32 mouse cellular contexts compared by ENCODE assay signal in the genomic region with DNA sequence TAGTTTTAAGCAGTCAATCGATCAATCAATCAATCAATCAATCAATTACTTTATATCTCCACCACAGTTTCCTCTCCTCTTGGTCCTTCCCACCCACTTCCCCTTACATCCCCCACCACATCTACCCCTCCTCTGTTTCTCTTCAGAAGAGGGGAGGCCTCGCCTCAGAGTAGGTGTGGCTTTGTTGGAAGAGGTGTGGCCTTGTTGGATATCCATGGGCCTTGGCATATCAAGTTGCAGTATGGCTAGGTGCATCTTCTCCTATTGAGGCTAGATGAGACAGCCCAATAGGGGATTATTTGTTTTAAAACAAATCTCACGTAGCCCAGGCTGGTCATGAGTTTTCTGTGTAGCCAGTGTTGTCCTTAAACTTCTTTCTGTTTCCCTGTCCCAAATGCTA. TPM values are rescaled to one million over a fixed set of nuclear protein-coding genes. Genes with fewer than 3 reads are reported as not detected.
"Had no signal": no experiment of that assay in that cellular context is flagged by ENCODE, and none has a peak within 500 bp of the region (broad histone marks: within the 10 kb centered on the region; RNA-seq: fewer than 3 reads in every experiment).

No protein-coding gene starts in this region.

- H3K4me3 ChIP-seq: limb, embryonic 10.5 days; limb, embryonic 12.5 days; limb, embryonic 13.5 days; limb, embryonic 15.5 days; liver, embryonic 12.5 days; liver, embryonic 13.5 days; liver, embryonic 15.5 days; lung, embryonic 15.5 days; megakaryocyte, embryonic 14.5 days; midbrain, embryonic 10.5 days; midbrain, embryonic 12.5 days; midbrain, embryonic 13.5 days; midbrain, embryonic 15.5 days; myocyte had no signal

- H3K9me3 ChIP-seq: limb, embryonic 10.5 days; limb, embryonic 12.5 days; limb, embryonic 13.5 days; limb, embryonic 15.5 days; liver, embryonic 12.5 days; liver, embryonic 13.5 days; liver, embryonic 15.5 days; lung, embryonic 15.5 days; midbrain, embryonic 10.5 days; midbrain, embryonic 12.5 days; midbrain, embryonic 13.5 days; midbrain, embryonic 15.5 days had no signal

- H3K27ac ChIP-seq: limb, embryonic 10.5 days; limb, embryonic 12.5 days; limb, embryonic 13.5 days; limb, embryonic 15.5 days; liver, embryonic 12.5 days; liver, embryonic 13.5 days; liver, embryonic 14.5 days; liver, embryonic 15.5 days; lung, embryonic 15.5 days; macrophage; midbrain, embryonic 10.5 days; midbrain, embryonic 12.5 days; midbrain, embryonic 13.5 days; midbrain, embryonic 15.5 days had no signal

- H3K9ac ChIP-seq: limb, embryonic 12.5 days; limb, embryonic 13.5 days; limb, embryonic 15.5 days; liver, embryonic 12.5 days; liver, embryonic 13.5 days; liver, embryonic 14.5 days; liver, embryonic 15.5 days; liver, postnatal 0 days; lung, embryonic 14.5 days; lung, embryonic 15.5 days; midbrain, embryonic 12.5 days; midbrain, embryonic 13.5 days; midbrain, embryonic 15.5 days had no signal

- H3K36me3 ChIP-seq: limb, embryonic 10.5 days; limb, embryonic 12.5 days; limb, embryonic 13.5 days; limb, embryonic 15.5 days; liver, embryonic 12.5 days; liver, embryonic 13.5 days; liver, embryonic 15.5 days; lung, embryonic 15.5 days; midbrain, embryonic 10.5 days; midbrain, embryonic 12.5 days; midbrain, embryonic 13.5 days; midbrain, embryonic 15.5 days had no signal

- H3K4me1 ChIP-seq: limb, embryonic 13.5 days; limb, embryonic 15.5 days; liver, embryonic 12.5 days; liver, embryonic 13.5 days; liver, embryonic 15.5 days; megakaryocyte, embryonic 14.5 days had no signal

- ATAC-seq: liver, embryonic 12.5 days; liver, postnatal 0 days; lung, postnatal 0 days; midbrain, embryonic 13.5 days; midbrain, embryonic 15.5 days; midbrain, embryonic 16.5 days had no signal

- DNase-seq: left cerebral cortex, postnatal 4 days; liver, embryonic 13.5 days; liver, postnatal 0 days; lung, adult 18-20 months; lung, adult 2 months; lung, embryonic 14.5 days; lung, postnatal 10 days; lung, postnatal 14 days; lung, postnatal 36 days; lung, postnatal 4 days; midbrain, embryonic 14.5 days had no signal

RNA-seq across cellular contexts. Expression of a gene that starts 43.3 kb away (rescaled TPM):
- total RNA-seq: megakaryocyte progenitor cell, adult 5-6 weeks; megakaryocyte, adult 5-6 weeks; megakaryocyte-erythroid progenitor cell, adult 5-6 weeks had no signal
- polyA plus RNA-seq: liver, adult 2 months; liver, postnatal 0 days; macrophage; myocyte had no signal
